Mouse (Mus musculus): ENCODE measurements around the gene Adam19. TPM values are rescaled to one million over a fixed set of nuclear protein-coding genes. Genes with fewer than 3 reads are reported as not detected.

The Adam19 gene
- polyA plus RNA-seq (2016; fragmentation: Nextera tagmentation; extraction: Ambion mirVana), result 44.2 and 48.3 TPM in 2 replicates

DNA sequence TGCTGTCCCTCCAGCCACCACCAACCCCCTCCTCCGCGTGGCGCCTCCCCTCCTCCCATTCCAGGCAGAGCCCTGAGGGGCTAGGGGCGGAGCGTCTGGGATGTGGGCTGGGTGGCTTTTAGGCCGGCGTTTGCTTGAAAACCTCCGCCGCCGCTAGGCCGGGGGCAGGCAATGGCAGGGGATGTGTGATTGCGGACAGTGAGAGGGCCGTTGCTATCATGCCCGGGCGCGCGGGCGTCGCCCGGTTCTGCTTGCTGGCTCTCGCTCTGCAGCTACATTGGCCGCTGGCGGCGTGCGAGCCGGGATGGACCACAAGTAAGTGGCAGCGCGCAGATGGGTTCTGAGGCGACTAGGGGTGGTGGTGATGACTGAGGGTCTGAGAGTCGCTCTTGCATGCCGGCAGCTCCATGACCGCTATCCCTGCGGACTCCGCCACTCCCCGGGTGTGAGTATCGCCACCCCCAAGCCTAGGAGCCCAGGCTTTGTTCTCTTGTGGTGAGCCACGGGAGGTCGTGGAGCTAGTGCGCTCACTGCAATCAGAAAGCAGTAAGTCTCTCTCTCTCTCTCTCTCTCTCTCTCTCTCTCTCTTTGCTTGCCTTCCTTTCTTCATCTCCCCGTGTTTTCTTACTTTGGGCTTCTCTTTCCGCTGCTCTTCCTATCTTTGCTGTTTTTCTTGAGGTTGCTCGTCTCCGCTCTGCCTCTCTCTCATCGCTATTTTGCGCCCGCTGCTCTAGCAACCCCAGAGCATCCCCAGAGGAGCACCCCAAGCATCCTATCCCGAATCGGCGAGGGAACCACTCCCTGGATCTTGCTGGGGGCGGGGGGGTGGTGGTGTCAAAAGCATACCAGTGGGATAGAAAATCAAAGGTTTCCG is at the start of gene Adam19:
Gene Adam19 (plus strand): TSS at position 97 of the 874 bp plus-strand sequence.
- Histone ChIP-seq H3K36me3 (peaks cover 7% of the 10 kb centered on the region), H3K27me3 (replicated peaks) (no peaks in the 10 kb centered on the region), H3K4me2 (peak within 1 kb of the TSS; percentile 75), H3K4me1 (replicated peaks) (peaks cover 37% of the 10 kb centered on the region), H3K4me3 (peak within 1 kb of the TSS; percentile 68), H3K9ac (peak within 1 kb of the TSS; percentile 92), H3K9me3 (replicated peaks) (no peaks in the 10 kb centered on the region), H3K27ac (ENCODE audit: poor library complexity, severe bottlenecking) (peak within 1 kb of the TSS; percentile 95)
- WGBS, result under 1% methylated on average over 51 of the region's 51 CpGs
- peak; percentile 81 for ATAC-seq (ENCODE audit: insufficient number of reproducible peaks, low FRiP score)

DNA sequence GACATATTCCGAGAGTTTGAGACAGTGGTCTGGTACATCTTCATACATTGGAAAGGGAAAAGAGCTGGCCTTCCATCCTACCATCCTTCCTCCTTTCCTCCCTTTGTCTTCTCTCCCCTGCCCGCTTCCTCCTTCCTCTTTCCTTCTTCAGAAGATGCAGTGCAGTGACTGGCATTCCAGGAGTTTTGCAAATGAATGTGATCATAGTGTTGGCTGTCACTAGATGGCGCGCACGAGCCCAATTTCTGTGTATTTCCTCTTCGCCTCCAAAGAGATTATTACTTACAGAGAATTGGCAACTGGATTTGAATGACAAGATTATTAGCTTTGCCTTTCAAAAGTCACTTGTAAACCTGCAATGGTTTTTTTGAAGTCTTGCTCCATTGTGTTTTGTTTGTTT is 39.7 kb upstream of the Adam19 start:
- H3K9me3 ChIP-seq (replicated peaks), result no peaks in the 10 kb centered on the region
- WGBS, result 19% methylated on average over 6 of the region's 6 CpGs
- no peak overlapping the region for H3K9ac ChIP-seq
- H3K4me2 ChIP-seq, result no peak overlapping the region
- H3K27ac ChIP-seq (ENCODE audit: poor library complexity, severe bottlenecking), result no peak overlapping the region
- peaks cover 11% of the 10 kb centered on the region for H3K4me1 ChIP-seq (replicated peaks)
- H3K27me3 ChIP-seq (replicated peaks), result no peaks in the 10 kb centered on the region
- no peaks in the 10 kb centered on the region for H3K36me3 ChIP-seq
- ATAC-seq (ENCODE audit: insufficient number of reproducible peaks, low FRiP score), result no peak
- no peak overlapping the region for H3K4me3 ChIP-seq

DNA sequence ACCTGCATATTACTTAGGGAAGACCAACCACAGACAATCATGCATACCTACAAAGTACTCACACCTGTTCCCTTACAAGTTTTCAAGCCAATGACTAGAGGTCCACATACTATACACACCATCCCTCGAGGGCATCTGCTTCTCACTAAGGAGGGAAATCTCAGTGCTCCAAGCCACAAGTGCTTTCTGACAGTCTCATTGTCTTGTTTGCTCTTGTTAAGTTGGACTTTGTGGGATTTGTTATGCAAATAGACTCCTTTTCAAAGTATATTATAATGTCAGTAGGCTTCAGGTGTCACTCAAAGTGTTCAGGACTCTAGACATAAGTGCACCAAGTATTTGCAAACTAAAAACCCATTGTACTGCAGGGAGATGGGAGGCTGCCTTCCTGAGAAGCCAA is 35.5 kb upstream of the Adam19 start:
- Histone ChIP-seq H3K27ac (ENCODE audit: poor library complexity, severe bottlenecking) (no peak overlapping the region), H3K9me3 (replicated peaks) (no peaks in the 10 kb centered on the region), H3K27me3 (replicated peaks) (no peaks in the 10 kb centered on the region), H3K4me2 (no peak overlapping the region), H3K4me1 (replicated peaks) (peaks cover 11% of the 10 kb centered on the region), H3K9ac (no peak overlapping the region), H3K4me3 (no peak overlapping the region), H3K36me3 (no peaks in the 10 kb centered on the region)
- WGBS, result 82% methylated on average over 1 of the region's 1 CpGs
- ATAC-seq (ENCODE audit: insufficient number of reproducible peaks, low FRiP score), result no peak

DNA sequence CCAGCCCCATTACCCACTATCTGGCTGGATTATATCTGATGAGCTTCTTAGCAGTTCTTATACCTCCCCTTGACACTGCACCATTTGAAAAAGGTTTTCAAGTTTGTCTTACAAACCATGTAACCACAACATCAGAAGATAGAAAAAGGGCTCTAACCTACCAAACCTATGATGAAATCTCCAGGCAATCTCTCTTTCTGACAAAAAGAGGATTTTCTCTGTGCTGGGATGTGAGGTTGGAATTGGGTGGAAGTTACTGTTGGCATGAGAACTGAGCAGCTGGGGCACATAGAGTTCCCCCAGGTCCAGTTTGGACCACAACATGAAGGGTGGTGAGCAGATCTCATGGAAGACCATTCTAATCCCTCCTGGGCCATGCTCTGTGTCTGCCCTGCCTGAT is 33.9 kb upstream of the Adam19 start:
- Histone ChIP-seq H3K4me2 (no peak overlapping the region), H3K36me3 (no peaks in the 10 kb centered on the region), H3K4me3 (no peak overlapping the region), H3K9me3 (replicated peaks) (0 out of 2 replicates have a peak, but pooled peaks cover 2% of the 10 kb centered on the region), H3K4me1 (replicated peaks) (peaks cover 6% of the 10 kb centered on the region), H3K9ac (no peak overlapping the region), H3K27me3 (replicated peaks) (no peaks in the 10 kb centered on the region), H3K27ac (ENCODE audit: poor library complexity, severe bottlenecking) (no peak overlapping the region)
- ATAC-seq (ENCODE audit: insufficient number of reproducible peaks, low FRiP score), result no peak

DNA sequence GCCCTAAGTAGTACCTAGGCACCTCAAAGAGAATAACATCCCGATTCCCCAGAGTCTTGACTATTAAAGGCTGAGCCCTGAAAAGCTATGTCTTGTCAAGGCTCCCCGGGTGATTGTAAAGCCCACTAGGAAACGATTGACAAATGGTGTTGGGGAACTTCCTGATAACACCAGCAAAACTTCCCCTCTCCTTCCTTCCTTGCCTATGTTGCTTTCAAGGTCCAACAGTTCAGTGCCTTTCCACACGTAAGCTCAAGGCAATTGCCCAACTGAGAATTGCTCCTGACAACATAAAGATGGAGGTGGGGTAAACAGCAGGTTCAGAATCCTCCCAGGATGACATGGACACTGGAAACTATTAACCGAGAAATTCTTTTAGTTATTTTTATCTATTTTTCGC is 32.8 kb upstream of the Adam19 start:
- Histone ChIP-seq H3K9me3 (replicated peaks) (0 out of 2 replicates have a peak, but pooled peaks cover 2% of the 10 kb centered on the region), H3K4me2 (no peak overlapping the region), H3K36me3 (no peaks in the 10 kb centered on the region), H3K27me3 (replicated peaks) (no peaks in the 10 kb centered on the region), H3K9ac (no peak overlapping the region), H3K4me3 (no peak overlapping the region), H3K27ac (ENCODE audit: poor library complexity, severe bottlenecking) (no peak overlapping the region), H3K4me1 (replicated peaks) (0 out of 2 replicates have a peak, but pooled peaks cover 2% of the 10 kb centered on the region)
- WGBS, result 51% methylated on average over 6 of the region's 6 CpGs
- ATAC-seq (ENCODE audit: insufficient number of reproducible peaks, low FRiP score), result no peak

DNA sequence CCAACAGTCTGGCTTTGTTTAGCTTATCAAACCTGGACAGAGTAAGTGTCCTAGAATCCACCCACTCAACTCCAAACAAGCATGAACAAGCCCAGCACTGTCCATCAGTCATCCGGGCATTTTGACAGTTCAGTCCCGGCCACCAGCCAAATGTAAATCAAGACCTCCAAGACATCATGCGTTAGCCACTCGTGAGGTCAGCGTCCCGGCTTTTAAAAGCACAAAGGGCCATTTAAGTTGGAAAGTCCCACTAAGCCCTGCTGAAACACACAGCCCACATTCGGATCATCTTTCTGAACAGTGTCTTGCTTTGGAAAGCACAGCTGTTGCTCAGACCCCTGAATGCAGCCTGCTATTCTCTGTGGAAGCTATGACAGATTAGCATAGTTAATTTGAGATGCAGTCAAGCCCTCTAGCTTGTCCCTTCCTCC is 29.8 kb upstream of the Adam19 start:
- 49% methylated on average over 7 of the region's 7 CpGs for WGBS
- H3K27me3 ChIP-seq (replicated peaks), result no peaks in the 10 kb centered on the region
- no peak overlapping the region for H3K4me3 ChIP-seq
- peak overlapping the region; percentile 33 for H3K27ac ChIP-seq (ENCODE audit: poor library complexity, severe bottlenecking)
- ATAC-seq (ENCODE audit: insufficient number of reproducible peaks, low FRiP score), result no peak
- peaks cover 16% of the 10 kb centered on the region for H3K4me1 ChIP-seq (replicated peaks)
- no peak overlapping the region for H3K4me2 ChIP-seq
- no peaks in the 10 kb centered on the region for H3K36me3 ChIP-seq
- 0 out of 2 replicates have a peak, but pooled peaks cover 2% of the 10 kb centered on the region for H3K9me3 ChIP-seq (replicated peaks)
- H3K9ac ChIP-seq, result no peak overlapping the region

DNA sequence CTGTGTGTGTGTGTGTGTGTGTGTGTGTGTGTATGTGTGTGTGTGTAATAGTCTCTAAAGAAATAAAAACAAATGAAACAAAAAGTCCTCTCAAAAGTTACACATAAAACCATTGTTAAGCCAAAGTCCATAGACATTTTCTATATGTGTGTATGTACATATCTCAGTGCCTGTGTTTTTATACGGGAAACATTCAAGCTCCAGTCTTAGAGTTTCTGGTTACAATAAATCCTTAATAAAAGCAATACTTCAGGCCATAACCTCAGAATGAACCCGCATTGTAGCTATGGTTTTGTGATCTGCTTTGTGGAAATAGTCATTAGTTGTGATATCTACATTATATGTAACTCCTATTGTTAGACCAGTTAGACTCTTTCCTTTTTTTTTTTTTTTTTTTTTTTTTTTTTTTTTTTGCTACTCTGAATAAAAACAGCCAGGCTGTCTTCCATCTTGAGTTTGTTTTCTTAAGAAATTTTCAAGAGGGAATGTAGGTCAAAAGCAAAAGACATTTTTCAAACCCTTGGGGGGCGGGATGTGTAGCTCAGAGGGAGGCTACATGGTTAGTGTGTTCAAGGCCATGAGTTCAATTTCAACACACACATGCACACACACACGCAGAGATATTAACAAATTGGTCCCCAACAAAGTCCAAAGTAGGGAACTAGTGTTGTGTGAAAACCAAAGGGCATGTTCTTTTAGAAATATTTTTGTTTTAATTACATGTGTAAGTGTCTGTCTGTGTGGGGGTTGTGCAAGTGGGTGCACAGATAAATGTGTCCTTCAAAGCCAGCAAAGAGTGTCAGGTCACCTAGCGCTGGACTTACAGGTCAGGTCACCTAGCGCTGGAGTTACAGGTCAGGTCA is 27.6 kb upstream of the Adam19 start:
- 85% methylated on average over 6 of the region's 6 CpGs for WGBS
- Histone ChIP-seq H3K9ac (no peak overlapping the region), H3K27me3 (replicated peaks) (no peaks in the 10 kb centered on the region), H3K9me3 (replicated peaks) (0 out of 2 replicates have a peak, but pooled peaks cover 2% of the 10 kb centered on the region), H3K4me2 (no peak overlapping the region), H3K36me3 (no peaks in the 10 kb centered on the region), H3K4me1 (replicated peaks) (peaks cover 16% of the 10 kb centered on the region), H3K4me3 (no peak overlapping the region), H3K27ac (ENCODE audit: poor library complexity, severe bottlenecking) (0 out of 2 replicates have a peak overlapping the region, but pooled peaks have one; percentile 51)
- no peak for ATAC-seq (ENCODE audit: insufficient number of reproducible peaks, low FRiP score)

DNA sequence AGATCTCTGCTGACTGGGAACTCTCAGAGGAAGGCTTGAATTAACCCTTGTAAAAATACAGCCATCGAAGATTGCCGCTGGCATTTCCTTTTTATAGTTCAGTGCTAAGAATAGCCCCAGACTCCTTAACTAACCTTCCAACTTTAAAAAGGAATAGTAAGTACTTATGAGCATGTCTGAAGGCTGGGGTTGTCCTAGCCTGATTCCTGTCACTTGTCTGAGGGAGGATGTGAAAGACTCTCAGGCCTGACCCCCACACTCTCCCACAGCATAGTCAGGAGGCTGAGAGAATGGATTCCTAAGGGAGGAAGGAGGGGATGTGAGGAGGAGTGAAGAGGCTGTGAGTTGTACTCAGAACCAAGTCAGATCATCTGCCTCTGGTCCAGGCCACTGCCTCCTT is 26.3 kb upstream of the Adam19 start:
- H3K27ac ChIP-seq (ENCODE audit: poor library complexity, severe bottlenecking), result peak overlapping the region; percentile 51
- 7% methylated on average over 2 of the region's 2 CpGs for WGBS
- ATAC-seq (ENCODE audit: insufficient number of reproducible peaks, low FRiP score), result no peak

DNA sequence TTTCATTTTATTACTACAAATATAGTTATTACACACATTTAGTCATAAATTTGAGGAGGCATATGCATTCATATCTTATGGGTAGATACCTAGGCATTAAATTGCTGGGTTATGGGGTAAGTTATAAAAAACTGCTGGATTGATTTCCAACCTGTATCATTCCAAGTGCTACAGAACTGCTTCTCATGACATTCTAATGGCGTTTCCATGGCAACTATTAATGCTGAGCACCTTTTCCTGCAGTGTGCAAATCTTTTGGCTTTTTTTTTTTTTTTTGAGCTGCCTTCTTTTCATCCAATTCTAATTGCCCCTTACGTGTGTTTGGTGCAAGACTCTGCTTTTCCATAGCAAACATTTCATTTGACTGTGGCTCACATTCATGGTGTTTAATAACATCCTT is 25.8 kb upstream of the Adam19 start:
- H3K4me1 ChIP-seq (replicated peaks), result peaks cover 16% of the 10 kb centered on the region
- H3K27me3 ChIP-seq (replicated peaks), result no peaks in the 10 kb centered on the region
- peak overlapping the region; percentile 51; the same call in 1 of the 2 replicates for H3K27ac ChIP-seq (ENCODE audit: poor library complexity, severe bottlenecking)
- H3K9me3 ChIP-seq (replicated peaks), result 0 out of 2 replicates have a peak, but pooled peaks cover 2% of the 10 kb centered on the region
- H3K9ac ChIP-seq, result no peak overlapping the region
- no peak for ATAC-seq (ENCODE audit: insufficient number of reproducible peaks, low FRiP score)
- no peak overlapping the region for H3K4me3 ChIP-seq
- no peak overlapping the region for H3K4me2 ChIP-seq
- H3K36me3 ChIP-seq, result no peaks in the 10 kb centered on the region
- WGBS, result 78% methylated on average over 2 of the region's 2 CpGs

More for the DNA sequence above, 26.3 kb upstream of the Adam19 start:
- H3K9me3 ChIP-seq (replicated peaks), result 0 out of 2 replicates have a peak, but pooled peaks cover 2% of the 10 kb centered on the region
- no peaks in the 10 kb centered on the region for H3K36me3 ChIP-seq
- H3K4me2 ChIP-seq, result peak overlapping the region; percentile 23; the same call in 1 of the 2 replicates
- H3K9ac ChIP-seq, result no peak overlapping the region
- no peak overlapping the region for H3K4me3 ChIP-seq
- peaks cover 16% of the 10 kb centered on the region for H3K4me1 ChIP-seq (replicated peaks)
- no peaks in the 10 kb centered on the region for H3K27me3 ChIP-seq (replicated peaks)

DNA sequence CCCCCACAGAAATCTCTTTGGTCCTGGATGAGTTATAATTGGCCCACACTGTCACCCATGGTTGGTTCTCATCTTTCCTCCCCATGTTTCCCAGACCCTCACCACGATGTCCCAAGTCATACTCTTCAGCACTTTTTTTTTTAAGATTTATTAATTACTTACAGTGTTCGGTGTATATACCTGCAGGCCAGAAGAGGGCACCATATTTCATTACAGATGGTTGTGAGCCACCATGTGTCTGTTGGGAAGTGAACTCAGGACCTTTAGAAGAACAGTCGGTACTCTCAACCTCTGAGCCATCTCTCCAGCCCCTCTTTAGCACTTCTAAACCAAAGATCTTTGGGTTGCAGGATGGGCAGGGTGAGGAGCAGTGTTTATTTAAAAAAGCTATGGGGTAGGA is 24.3 kb upstream of the Adam19 start:
- H3K9me3 ChIP-seq (replicated peaks), result 0 out of 2 replicates have a peak, but pooled peaks cover 2% of the 10 kb centered on the region
- no peak overlapping the region for H3K9ac ChIP-seq
- H3K4me3 ChIP-seq, result no peak overlapping the region
- no peaks in the 10 kb centered on the region for H3K36me3 ChIP-seq
- WGBS, result 52% methylated on average over 3 of the region's 3 CpGs
- no peak for ATAC-seq (ENCODE audit: insufficient number of reproducible peaks, low FRiP score)
- H3K4me2 ChIP-seq, result no peak overlapping the region
- no peaks in the 10 kb centered on the region for H3K27me3 ChIP-seq (replicated peaks)
- H3K4me1 ChIP-seq (replicated peaks), result peaks cover 16% of the 10 kb centered on the region
- no peak overlapping the region for H3K27ac ChIP-seq (ENCODE audit: poor library complexity, severe bottlenecking)

DNA sequence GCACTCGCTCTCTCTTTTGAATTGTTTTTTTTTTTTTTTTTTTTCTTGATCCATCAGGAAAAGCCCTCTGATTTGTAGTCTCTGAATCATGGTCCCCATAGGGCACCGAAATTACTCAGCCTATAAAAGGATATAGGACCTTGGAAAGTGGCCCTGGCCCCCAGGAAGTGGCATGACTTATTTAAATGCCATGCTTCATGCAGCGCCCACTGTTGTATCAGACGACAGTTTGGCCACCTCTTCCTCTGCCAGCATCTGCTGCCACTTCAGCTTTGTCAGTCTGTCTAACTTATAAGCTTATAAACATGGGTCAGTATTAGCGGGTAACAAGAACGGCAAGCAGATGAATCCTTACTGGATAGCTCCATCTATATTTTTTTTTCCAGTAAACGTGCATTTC is 22.8 kb upstream of the Adam19 start:
- Histone ChIP-seq H3K27ac (ENCODE audit: poor library complexity, severe bottlenecking) (no peak overlapping the region), H3K36me3 (no peaks in the 10 kb centered on the region), H3K27me3 (replicated peaks) (no peaks in the 10 kb centered on the region), H3K4me2 (no peak overlapping the region), H3K4me1 (replicated peaks) (peaks cover 16% of the 10 kb centered on the region), H3K9ac (no peak overlapping the region), H3K4me3 (no peak overlapping the region), H3K9me3 (replicated peaks) (0 out of 2 replicates have a peak, but pooled peaks cover 6% of the 10 kb centered on the region)
- 85% methylated on average over 7 of the region's 7 CpGs for WGBS
- no peak for ATAC-seq (ENCODE audit: insufficient number of reproducible peaks, low FRiP score)
